Mouse (Mus musculus) midbrain, embryonic 12.5 days (tissue): Measurements from ENCODE around the gene Sp3. TPM values are rescaled to one million over a fixed set of nuclear protein-coding genes. Genes with fewer than 3 reads are reported as not detected.
A peak's percentile ranks its signal among the peaks of the same experiment; 100 is the strongest.
"Not testable (repeated sequence)": the region's sequence is repeated elsewhere in the genome, so short reads cannot be mapped to it uniquely, and the experiment has no call there.

Experiments used
- ATAC-seq: fragments of 200-750 bp; cut with Nextera tagmentation; 2 replicates; pipeline ENCODE4 v1.8.0; 2017; ENCODE audit warnings: low read depth, moderate TSS enrichment, moderate library complexity; ENCODE audit not compliant: low FRiP score
- H3K27ac ChIP-seq: fragments of 300-500 bp; sonication (generic); replicated peaks from 2 replicates; pipeline ENCODE4 v1.5.1; 2016; ENCODE audit warnings: mild to moderate bottlenecking
- H3K27me3 ChIP-seq: fragments of 300-500 bp; sonication (generic); 2 replicates; pipeline ENCODE4 v1.6.1; 2016; ENCODE audit warnings: mild to moderate bottlenecking
- H3K36me3 ChIP-seq: fragments of 300-500 bp; sonication (generic); 2 replicates; pipeline ENCODE4 v1.6.1; 2016
- H3K4me1 ChIP-seq: fragments of 300-500 bp; sonication (generic); 2 replicates; pipeline ENCODE4 v1.6.1; 2016
- H3K4me2 ChIP-seq: fragments of 300-500 bp; sonication (generic); replicated peaks from 2 replicates; pipeline ENCODE4 v1.6.1; 2016; ENCODE audit warnings: mild to moderate bottlenecking, moderate library complexity
- H3K4me3 ChIP-seq: fragments of 300-500 bp; sonication (generic); 2 replicates; pipeline ENCODE4 v1.5.1; 2016; ENCODE audit warnings: mild to moderate bottlenecking
- H3K9ac ChIP-seq: fragments of 300-500 bp; sonication (generic); replicated peaks from 2 replicates; pipeline ENCODE4 v1.6.1; 2016; ENCODE audit warnings: mild to moderate bottlenecking, moderate library complexity
- H3K9me3 ChIP-seq: fragments of 300-500 bp; sonication (generic); 2 replicates; pipeline ENCODE4 v1.6.1; 2016; ENCODE audit warnings: mild to moderate bottlenecking
- WGBS: fragments of 180-500 bp; shearing (Covaris S2); methylation state at CpG from one replicate; pipeline ENCODE4 v1.1.7; 2016; 5-methylcytosine and 5-hydroxymethylcytosine counted together
- polyA plus RNA-seq: library from polyadenylated mRNA; unstranded; fragments of >200 nt; fragmentation: Nextera tagmentation; extraction: Ambion mirVana; gene quantifications from 2 replicates; pipeline ENCODE4 v1.2.1, GENCODE M21; 2016

Gene Sp3
- polyA plus RNA-seq, 1 experiment from 2014 or later = 70.8 TPM

- Histone ChIP-seq H3K27me3 (no peaks in the 10 kb centered on the region), H3K9me3 (no peaks in the 10 kb centered on the region), H3K4me1 (peaks cover 24% of the 10 kb centered on the region), H3K4me3 (no peak overlapping the region), H3K27ac (peak overlapping the region; percentile 5), H3K9ac (no peak overlapping the region), H3K4me2 (peak overlapping the region; percentile 32), H3K36me3 (no peaks in the 10 kb centered on the region)
- peak; percentile 85 for ATAC-seq
- WGBS = 29% methylated on average over 18 of the region's 24 CpGs
These were observed 23.8 kb upstream of the Sp3 start for GRCm38 (mm10) chr2:73003751-73004717.

GRCm38 (mm10) chr2:73003049-73003448 is 22.8 kb upstream of the Sp3 start:
- H3K4me2 ChIP-seq = no peak overlapping the region
- no peaks in the 10 kb centered on the region for H3K27me3 ChIP-seq
- ATAC-seq = no peak
- H3K9me3 ChIP-seq = no peaks in the 10 kb centered on the region
- no peak overlapping the region for H3K9ac ChIP-seq
- H3K36me3 ChIP-seq = no peaks in the 10 kb centered on the region
- H3K27ac ChIP-seq = peak overlapping the region; percentile 5; the same call in 1 of the 2 replicates
- no peak overlapping the region for H3K4me3 ChIP-seq
- peaks cover 24% of the 10 kb centered on the region for H3K4me1 ChIP-seq
- WGBS = 78% methylated on average over 9 of the region's 12 CpGs

- Histone ChIP-seq H3K36me3 (no peaks in the 10 kb centered on the region), H3K4me2 (no peak overlapping the region)
- no peak for ATAC-seq
These were observed 22.2 kb upstream of the Sp3 start for GRCm38 (mm10) chr2:73002451-73002850.

GRCm38 (mm10) chr2:73001994-73002393 is 21.7 kb upstream of the Sp3 start:
- H3K9me3 ChIP-seq = no peaks in the 10 kb centered on the region
- ATAC-seq = no peak

More at GRCm38 (mm10) chr2:73002451-73002850, 22.2 kb upstream of the Sp3 start:
- 91% methylated on average over 6 of the region's 6 CpGs for WGBS
- no peaks in the 10 kb centered on the region for H3K27me3 ChIP-seq
- no peaks in the 10 kb centered on the region for H3K9me3 ChIP-seq
- no peak overlapping the region for H3K9ac ChIP-seq
- no peak overlapping the region for H3K4me3 ChIP-seq
- peaks cover 24% of the 10 kb centered on the region for H3K4me1 ChIP-seq
- H3K27ac ChIP-seq = no peak overlapping the region

GRCm38 (mm10) chr2:73000194-73000593 is 19.9 kb upstream of the Sp3 start:
- no peak overlapping the region for H3K27ac ChIP-seq
- ATAC-seq = no peak
- WGBS = 87% methylated on average over 8 of the region's 8 CpGs
- H3K4me1 ChIP-seq = peaks cover 25% of the 10 kb centered on the region
- no peak overlapping the region for H3K4me3 ChIP-seq
- no peaks in the 10 kb centered on the region for H3K36me3 ChIP-seq
- H3K27me3 ChIP-seq = no peaks in the 10 kb centered on the region
- no peaks in the 10 kb centered on the region for H3K9me3 ChIP-seq
- no peak overlapping the region for H3K4me2 ChIP-seq
- no peak overlapping the region for H3K9ac ChIP-seq

More at GRCm38 (mm10) chr2:73001994-73002393, 21.7 kb upstream of the Sp3 start:
- Histone ChIP-seq H3K4me1 (peaks cover 24% of the 10 kb centered on the region), H3K27me3 (no peaks in the 10 kb centered on the region), H3K36me3 (no peaks in the 10 kb centered on the region), H3K27ac (no peak overlapping the region), H3K4me2 (no peak overlapping the region), H3K9ac (no peak overlapping the region), H3K4me3 (no peak overlapping the region)
- 95% methylated on average over 5 of the region's 5 CpGs for WGBS

GRCm38 (mm10) chr2:72997586-72997985 is 17.3 kb upstream of the Sp3 start:
- Histone ChIP-seq H3K9ac (no peak overlapping the region), H3K36me3 (no peaks in the 10 kb centered on the region), H3K4me1 (peaks cover 9% of the 10 kb centered on the region), H3K27ac (no peak overlapping the region), H3K4me2 (no peak overlapping the region), H3K4me3 (no peak overlapping the region), H3K27me3 (no peaks in the 10 kb centered on the region), H3K9me3 (no peaks in the 10 kb centered on the region)
- no peak for ATAC-seq
- 95% methylated on average over 4 of the region's 4 CpGs for WGBS

- ATAC-seq = no peak
- 69% methylated on average over 9 of the region's 9 CpGs for WGBS
- no peaks in the 10 kb centered on the region for H3K27me3 ChIP-seq
- no peak overlapping the region for H3K9ac ChIP-seq
- H3K27ac ChIP-seq = no peak overlapping the region
- no peak overlapping the region for H3K4me2 ChIP-seq
- peaks cover 9% of the 10 kb centered on the region for H3K4me1 ChIP-seq
- H3K4me3 ChIP-seq = no peak overlapping the region
- no peaks in the 10 kb centered on the region for H3K9me3 ChIP-seq
- H3K36me3 ChIP-seq = no peaks in the 10 kb centered on the region
These were observed 16.6 kb upstream of the Sp3 start for GRCm38 (mm10) chr2:72996808-72997378.

- no peak overlapping the region for H3K4me2 ChIP-seq
- H3K4me3 ChIP-seq = no peak overlapping the region
- H3K9ac ChIP-seq = no peak overlapping the region
- no peaks in the 10 kb centered on the region for H3K9me3 ChIP-seq
- peak overlapping the region; percentile 27 for H3K27ac ChIP-seq
- H3K27me3 ChIP-seq = no peaks in the 10 kb centered on the region
- peaks cover 9% of the 10 kb centered on the region for H3K4me1 ChIP-seq
- H3K36me3 ChIP-seq = no peaks in the 10 kb centered on the region
- ATAC-seq = no peak
- 55% methylated on average over 9 of the region's 9 CpGs for WGBS
These were observed 15.3 kb upstream of the Sp3 start for GRCm38 (mm10) chr2:72995346-72996097.

GRCm38 (mm10) chr2:72994165-72994564 is 13.9 kb upstream of the Sp3 start:
- Histone ChIP-seq H3K4me1 (peaks cover 9% of the 10 kb centered on the region), H3K9ac (no peak overlapping the region), H3K36me3 (no peaks in the 10 kb centered on the region), H3K9me3 (no peaks in the 10 kb centered on the region), H3K27ac (no peak overlapping the region), H3K4me2 (no peak overlapping the region), H3K27me3 (no peaks in the 10 kb centered on the region), H3K4me3 (no peak overlapping the region)
- 55% methylated on average over 2 of the region's 2 CpGs for WGBS
- ATAC-seq = no peak

GRCm38 (mm10) chr2:72992497-72992896 is 12.3 kb upstream of the Sp3 start:
- Histone ChIP-seq H3K27me3 (no peaks in the 10 kb centered on the region), H3K36me3 (no peaks in the 10 kb centered on the region), H3K4me2 (no peak overlapping the region), H3K4me1 (peaks cover 9% of the 10 kb centered on the region), H3K9me3 (no peaks in the 10 kb centered on the region), H3K4me3 (no peak overlapping the region), H3K27ac (no peak overlapping the region), H3K9ac (no peak overlapping the region)
- ATAC-seq = no peak
- whole genome bisulfite sequencing = 95% methylated on average over 17 of the region's 17 CpGs

GRCm38 (mm10) chr2:72988945-72989344 is 8.7 kb upstream of the Sp3 start:
- not testable (repeated sequence) for H3K4me3 ChIP-seq, H3K4me2 ChIP-seq, H3K27me3 ChIP-seq, H3K36me3 ChIP-seq, H3K9me3 ChIP-seq, ATAC-seq, H3K9ac ChIP-seq, H3K27ac ChIP-seq, H3K4me1 ChIP-seq
- 89% methylated on average over 9 of the region's 9 CpGs for WGBS

GRCm38 (mm10) chr2:72986616-72987015 is 6.4 kb upstream of the Sp3 start, which contains the start of gene Gm11084:
Gene Gm11084, minus strand, starts transcription at chr2:72986716.
- ATAC-seq = no peak
- no peak within 1 kb of the TSS for H3K27ac ChIP-seq
- no peaks in the 10 kb centered on the region for H3K36me3 ChIP-seq
- H3K27me3 ChIP-seq = no peaks in the 10 kb centered on the region
- no peak within 1 kb of the TSS for H3K4me2 ChIP-seq
- WGBS = 91% methylated on average over 5 of the region's 5 CpGs
- H3K9ac ChIP-seq = no peak within 1 kb of the TSS
- H3K9me3 ChIP-seq = no peaks in the 10 kb centered on the region
- H3K4me3 ChIP-seq = no peak within 1 kb of the TSS
- peaks cover 7% of the 10 kb centered on the region; the same call in 1 of the 2 replicates for H3K4me1 ChIP-seq
